Mouse (Mus musculus) layer of hippocampus, postnatal 25 days (tissue): ENCODE data around the gene Egln3. TPM values are rescaled to one million over a fixed set of nuclear protein-coding genes. Genes with fewer than 3 reads are reported as not detected.

Source experiments
- DNase-seq, 2 experiments: peaks; one replicate each; pipeline ENCODE4 v3.0.0; 2022; ENCODE audit warnings: mixed read lengths in 2 of 2, low spot score in 1 of 2; ENCODE audit errors: extremely low spot score in 1 of 2
- total RNA-seq, 2 experiments: library from RNA; stranded (reverse); gene quantifications; 2 replicates each; pipeline ENCODE4 v1.2.3; 2021

Egln3 gene
- total RNA-seq = 1 to 10 TPM; 5.3 to 5.8 TPM

GRCm38 (mm10) chr12:54203656-54204045 lies at the start of gene Egln3:
TSS of gene Egln3 (minus strand) at chr12:54203860.
- peak; percentile 48 to 71 for DNase-seq

GRCm38 (mm10) chr12:54253449-54253848 lies 49.8 kb upstream of the Egln3 start:
- no peak for DNase-seq

- no peak for DNase-seq
Observed at GRCm38 (mm10) chr12:54251942-54252400, 48.3 kb upstream of the Egln3 start.

- DNase-seq = no peak
Observed at GRCm38 (mm10) chr12:54247835-54248234, 44.2 kb upstream of the Egln3 start.

GRCm38 (mm10) chr12:54243158-54243557 lies 39.5 kb upstream of the Egln3 start:
- DNase-seq = no peak

- DNase-seq = no peak
Observed at GRCm38 (mm10) chr12:54241976-54242375, 38.3 kb upstream of the Egln3 start.

- no peak for DNase-seq
Observed at GRCm38 (mm10) chr12:54233794-54234193, 30.1 kb upstream of the Egln3 start.

GRCm38 (mm10) chr12:54232996-54233603 lies 29.4 kb upstream of the Egln3 start:
- DNase-seq = no peak

- no peak for DNase-seq
Observed at GRCm38 (mm10) chr12:54232456-54232855, 28.8 kb upstream of the Egln3 start.

- no peak for DNase-seq
Observed at GRCm38 (mm10) chr12:54227551-54227950, 23.9 kb upstream of the Egln3 start.

- no peak for DNase-seq
Observed at GRCm38 (mm10) chr12:54226341-54226740, 22.7 kb upstream of the Egln3 start.

- DNase-seq = no peak
Observed at GRCm38 (mm10) chr12:54225610-54226009, 21.9 kb upstream of the Egln3 start.

- DNase-seq = no peak
Observed at GRCm38 (mm10) chr12:54225090-54225489, 21.4 kb upstream of the Egln3 start.

- no peak for DNase-seq
Observed at GRCm38 (mm10) chr12:54222036-54222760, 18.5 kb upstream of the Egln3 start.

- no peak for DNase-seq
Observed at GRCm38 (mm10) chr12:54216673-54217072, 13.0 kb upstream of the Egln3 start.

- no peak for DNase-seq
Observed at GRCm38 (mm10) chr12:54214426-54214825, 10.8 kb upstream of the Egln3 start.

- DNase-seq = no peak
Observed at GRCm38 (mm10) chr12:54213871-54214270, 10.2 kb upstream of the Egln3 start.

GRCm38 (mm10) chr12:54213230-54213629 lies 9.6 kb upstream of the Egln3 start:
- DNase-seq = no peak

- DNase-seq = no peak
Observed at GRCm38 (mm10) chr12:54209182-54209563, 5.5 kb upstream of the Egln3 start.

GRCm38 (mm10) chr12:54208433-54209181 lies 4.9 kb upstream of the Egln3 start:
- no peak for DNase-seq

- no peak for DNase-seq
Observed at GRCm38 (mm10) chr12:54205731-54206130, 2.1 kb upstream of the Egln3 start.
